Mouse (Mus musculus): ENCODE results near the gene Mis18bp1. TPM values are rescaled to one million over a fixed set of nuclear protein-coding genes. Genes with fewer than 3 reads are reported as not detected.
"Not testable (repeated sequence)": the region's sequence is repeated elsewhere in the genome, so short reads cannot be mapped to it uniquely, and the experiment has no call there.

The Mis18bp1 gene
- polyA plus RNA-seq (2015; fragmentation: Nextera tagmentation; extraction: Ambion mirVana) = 24.6 and 31.7 TPM in 2 replicates

DNA sequence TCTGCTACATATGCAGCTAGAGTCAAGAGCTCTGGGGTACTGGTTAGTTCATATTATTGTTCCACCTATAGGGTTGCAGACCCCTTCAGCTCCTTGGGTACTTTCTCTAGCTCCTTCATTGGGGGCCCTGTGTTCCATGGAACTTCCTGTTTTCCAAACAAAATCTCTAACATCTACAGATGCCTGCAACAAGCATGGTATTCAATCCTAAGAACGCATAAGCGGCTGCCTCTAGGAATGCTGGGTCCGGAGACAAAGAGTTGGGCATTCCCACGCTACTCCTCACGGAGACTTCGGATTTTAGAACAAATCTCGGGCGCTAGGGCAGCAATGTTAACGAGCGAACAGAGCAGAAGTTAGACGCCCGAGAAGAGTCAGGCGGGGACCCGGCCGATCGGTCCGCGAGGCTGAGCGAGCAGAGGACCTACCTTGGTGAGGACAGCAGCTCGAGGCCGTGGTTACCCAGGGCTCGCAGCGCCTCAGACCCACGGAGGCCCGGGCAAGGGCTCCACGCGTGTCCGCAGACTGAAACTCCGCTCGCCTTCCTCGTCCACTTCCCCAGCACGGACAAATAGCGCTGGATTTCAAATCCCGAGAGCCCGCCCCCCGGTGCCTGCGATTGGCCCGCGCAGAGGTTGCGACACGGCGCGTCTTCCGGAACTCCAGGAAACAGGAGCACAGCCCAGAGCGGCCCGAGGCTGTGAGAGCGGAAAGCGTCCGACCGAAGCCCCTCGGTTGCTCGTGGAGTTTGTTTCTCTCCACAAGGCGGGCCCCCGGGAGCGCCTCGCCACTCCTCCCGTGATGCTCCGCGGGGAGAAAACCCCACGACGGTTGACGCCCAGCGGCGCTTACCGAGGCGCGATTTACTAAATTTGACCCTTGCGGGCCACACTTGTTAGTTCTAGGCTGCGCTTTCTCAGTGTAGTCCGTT is at the start of gene Mis18bp1:
Mis18bp1 (minus strand) TSS at position 584 of the 931 bp plus-strand sequence.
- peak; percentile 100 for ATAC-seq
- Histone ChIP-seq H3K27ac (ENCODE audit: low read length) (peak within 1 kb of the TSS; percentile 98), H3K4me3 (replicated peaks; ENCODE audit: low read length) (peak within 1 kb of the TSS; percentile 85), H3K4me2 (ENCODE audit: low read length) (peak within 1 kb of the TSS; percentile 81), H3K9me3 (ENCODE audit: control insufficient read depth, low read length) (no peaks in the 10 kb centered on the region; the same call in 1 of the 2 replicates), H3K27me3 (replicated peaks; ENCODE audit: control insufficient read depth, insufficient read depth, low read length) (no peaks in the 10 kb centered on the region), H3K36me3 (ENCODE audit: control insufficient read depth, insufficient read depth) (no peaks in the 10 kb centered on the region), H3K4me1 (replicated peaks; ENCODE audit: control insufficient read depth, insufficient read depth, low read length) (peaks cover 9% of the 10 kb centered on the region), H3K9ac (replicated peaks; ENCODE audit: low read depth, low read length) (peak within 1 kb of the TSS; percentile 71)
- WGBS = under 1% methylated on average over 70 of the region's 70 CpGs

DNA sequence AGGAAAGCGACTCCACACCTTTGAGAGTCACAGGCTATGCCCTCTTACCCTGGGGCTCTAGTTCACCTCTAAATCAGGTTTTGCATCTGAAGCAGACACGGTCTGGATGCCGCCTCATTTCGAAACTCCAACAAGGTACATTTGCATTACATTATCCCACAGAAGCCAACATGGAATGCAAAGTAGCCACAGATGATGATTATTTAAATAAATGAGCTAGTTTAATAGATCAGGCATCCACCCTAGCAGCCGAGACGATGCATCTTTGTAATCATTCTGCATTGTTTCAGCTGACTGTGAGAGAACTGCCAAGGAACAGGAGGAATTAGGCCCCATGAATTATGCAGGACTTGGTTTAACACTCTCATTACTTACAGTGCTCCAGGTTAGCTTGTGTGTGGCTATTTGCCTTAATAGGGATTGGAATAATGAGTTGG is 44.0 kb upstream of the Mis18bp1 start:
- Histone ChIP-seq H3K4me1 (replicated peaks; ENCODE audit: control insufficient read depth, insufficient read depth, low read length) (peaks cover 8% of the 10 kb centered on the region), H3K4me3 (replicated peaks; ENCODE audit: low read length) (no peak overlapping the region), H3K9me3 (ENCODE audit: control insufficient read depth, low read length) (no peaks in the 10 kb centered on the region), H3K27me3 (replicated peaks; ENCODE audit: control insufficient read depth, insufficient read depth, low read length) (0 out of 2 replicates have a peak, but pooled peaks cover 2% of the 10 kb centered on the region), H3K36me3 (ENCODE audit: control insufficient read depth, insufficient read depth) (no peaks in the 10 kb centered on the region), H3K27ac (ENCODE audit: low read length) (no peak overlapping the region), H3K4me2 (ENCODE audit: low read length) (0 out of 2 replicates have a peak overlapping the region, but pooled peaks have one; percentile 14), H3K9ac (replicated peaks; ENCODE audit: low read depth, low read length) (no peak overlapping the region)
- ATAC-seq = peak; percentile 97
- 10% methylated on average over 6 of the region's 6 CpGs for WGBS

DNA sequence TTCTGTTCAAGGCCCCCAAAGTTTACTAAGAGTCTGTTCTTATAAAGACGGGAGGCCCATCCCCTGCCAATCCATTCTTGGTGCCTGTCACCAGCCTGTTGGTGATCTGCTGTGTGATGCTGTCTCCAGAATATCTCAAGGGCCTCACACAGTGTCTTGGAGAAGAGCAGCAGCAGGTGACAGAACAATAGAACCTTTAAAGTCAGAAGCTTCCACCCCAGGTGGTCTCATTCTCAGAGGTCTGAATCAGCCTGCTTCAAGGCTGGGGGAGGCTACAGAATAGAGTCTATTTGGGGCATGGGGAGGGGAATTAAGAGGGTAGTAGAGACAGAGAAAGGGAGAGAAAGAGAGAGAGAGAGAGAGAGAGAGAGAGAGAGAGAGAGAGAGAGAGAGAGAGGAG is 34.0 kb upstream of the Mis18bp1 start:
- H3K27me3 ChIP-seq (replicated peaks; ENCODE audit: control insufficient read depth, insufficient read depth, low read length) = no peaks in the 10 kb centered on the region
- WGBS = 38% methylated on average over 1 of the region's 1 CpGs
- H3K36me3 ChIP-seq (ENCODE audit: control insufficient read depth, insufficient read depth) = no peaks in the 10 kb centered on the region
- H3K9ac ChIP-seq (replicated peaks; ENCODE audit: low read depth, low read length) = no peak overlapping the region
- no peak overlapping the region for H3K27ac ChIP-seq (ENCODE audit: low read length)
- H3K4me1 ChIP-seq (replicated peaks; ENCODE audit: control insufficient read depth, insufficient read depth, low read length) = no peaks in the 10 kb centered on the region
- no peak for ATAC-seq
- H3K9me3 ChIP-seq (ENCODE audit: control insufficient read depth, low read length) = no peaks in the 10 kb centered on the region
- no peak overlapping the region for H3K4me3 ChIP-seq (replicated peaks; ENCODE audit: low read length)
- H3K4me2 ChIP-seq (ENCODE audit: low read length) = no peak overlapping the region

DNA sequence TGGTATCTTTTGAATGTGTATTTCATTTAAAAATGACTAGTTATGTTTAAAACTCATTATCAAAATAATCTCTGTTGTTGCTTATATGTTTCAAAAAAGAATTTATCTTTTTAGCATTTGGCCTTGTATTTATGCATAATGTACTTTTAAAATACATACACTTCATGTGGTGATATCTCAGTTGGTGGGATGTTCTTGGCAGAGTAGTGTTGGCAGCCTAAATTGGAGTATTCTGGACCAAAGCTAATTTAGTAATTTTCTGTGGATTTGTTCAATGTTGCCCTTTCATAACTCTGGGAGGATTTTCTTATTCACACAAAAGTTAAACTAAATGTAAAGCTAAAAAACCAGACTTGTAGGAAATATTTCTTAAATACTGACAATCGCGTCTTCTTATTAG is 29.4 kb upstream of the Mis18bp1 start:
- Histone ChIP-seq H3K4me3 (replicated peaks; ENCODE audit: low read length) (no peak overlapping the region), H3K4me2 (ENCODE audit: low read length) (no peak overlapping the region), H3K9me3 (ENCODE audit: control insufficient read depth, low read length) (no peaks in the 10 kb centered on the region), H3K27ac (ENCODE audit: low read length) (no peak overlapping the region), H3K4me1 (replicated peaks; ENCODE audit: control insufficient read depth, insufficient read depth, low read length) (no peaks in the 10 kb centered on the region), H3K36me3 (ENCODE audit: control insufficient read depth, insufficient read depth) (no peaks in the 10 kb centered on the region), H3K27me3 (replicated peaks; ENCODE audit: control insufficient read depth, insufficient read depth, low read length) (no peaks in the 10 kb centered on the region), H3K9ac (replicated peaks; ENCODE audit: low read depth, low read length) (no peak overlapping the region)
- WGBS = 99% methylated on average over 2 of the region's 2 CpGs
- no peak for ATAC-seq

DNA sequence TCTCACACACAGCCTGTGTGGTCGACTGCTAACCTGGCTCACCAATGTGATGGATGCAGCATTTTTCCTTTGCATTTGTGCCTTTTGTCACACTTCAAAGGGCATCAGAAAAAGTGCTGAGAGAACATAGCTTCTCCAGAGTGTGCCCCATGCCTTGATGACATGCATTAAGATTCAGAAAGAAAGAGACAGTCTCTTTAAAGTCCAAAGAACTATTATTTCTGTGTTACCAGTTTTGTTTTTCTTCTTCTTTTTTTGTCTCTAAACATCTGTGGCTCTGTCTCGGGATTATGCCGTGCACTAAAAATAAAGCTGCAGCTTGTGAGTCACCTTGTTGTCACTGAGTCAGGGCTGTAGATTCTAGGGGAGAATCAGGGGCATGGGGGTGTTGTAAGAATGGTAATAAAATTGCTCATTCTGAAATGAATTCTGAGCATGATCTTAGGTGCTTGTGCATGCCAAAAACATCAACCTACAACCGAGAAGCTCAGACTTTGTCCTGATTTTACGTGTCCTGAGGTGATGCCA is 21.7 kb upstream of the Mis18bp1 start:
- no peaks in the 10 kb centered on the region for H3K4me1 ChIP-seq (replicated peaks; ENCODE audit: control insufficient read depth, insufficient read depth, low read length)
- H3K4me3 ChIP-seq (replicated peaks; ENCODE audit: low read length) = no peak overlapping the region
- WGBS = 61% methylated on average over 5 of the region's 5 CpGs

DNA sequence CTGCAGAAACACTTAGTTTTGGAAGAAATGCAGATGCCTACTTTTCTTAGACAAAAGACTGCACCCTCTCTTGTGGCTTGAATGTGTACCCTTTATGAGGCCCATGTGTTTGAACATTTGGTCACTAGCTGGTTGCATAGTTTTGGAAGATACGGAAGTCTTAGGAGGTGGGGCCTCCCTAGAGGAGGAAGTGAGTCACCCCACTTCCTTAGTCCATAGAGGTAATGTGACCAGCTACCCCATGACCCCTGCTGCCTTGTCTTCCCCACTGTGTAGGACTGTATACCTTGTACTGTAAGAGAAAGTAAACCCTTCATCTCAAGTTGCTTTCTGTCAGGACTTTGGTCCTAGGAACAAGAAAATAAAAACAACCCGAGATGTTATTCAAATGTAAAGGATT is 16.8 kb upstream of the Mis18bp1 start:
- ATAC-seq = no peak
- H3K27ac ChIP-seq (ENCODE audit: low read length) = no peak overlapping the region
- 80% methylated on average over 2 of the region's 2 CpGs for WGBS
- H3K4me3 ChIP-seq (replicated peaks; ENCODE audit: low read length) = no peak overlapping the region
- no peaks in the 10 kb centered on the region for H3K4me1 ChIP-seq (replicated peaks; ENCODE audit: control insufficient read depth, insufficient read depth, low read length)
- no peaks in the 10 kb centered on the region for H3K9me3 ChIP-seq (ENCODE audit: control insufficient read depth, low read length)
- no peak overlapping the region for H3K4me2 ChIP-seq (ENCODE audit: low read length)
- no peaks in the 10 kb centered on the region for H3K36me3 ChIP-seq (ENCODE audit: control insufficient read depth, insufficient read depth)
- no peak overlapping the region for H3K9ac ChIP-seq (replicated peaks; ENCODE audit: low read depth, low read length)
- H3K27me3 ChIP-seq (replicated peaks; ENCODE audit: control insufficient read depth, insufficient read depth, low read length) = no peaks in the 10 kb centered on the region

More for the DNA sequence above, 21.7 kb upstream of the Mis18bp1 start:
- H3K36me3 ChIP-seq (ENCODE audit: control insufficient read depth, insufficient read depth) = no peaks in the 10 kb centered on the region
- H3K4me2 ChIP-seq (ENCODE audit: low read length) = no peak overlapping the region
- H3K27me3 ChIP-seq (replicated peaks; ENCODE audit: control insufficient read depth, insufficient read depth, low read length) = no peaks in the 10 kb centered on the region
- no peak for ATAC-seq
- H3K9ac ChIP-seq (replicated peaks; ENCODE audit: low read depth, low read length) = no peak overlapping the region
- no peaks in the 10 kb centered on the region for H3K9me3 ChIP-seq (ENCODE audit: control insufficient read depth, low read length)
- no peak overlapping the region for H3K27ac ChIP-seq (ENCODE audit: low read length)

DNA sequence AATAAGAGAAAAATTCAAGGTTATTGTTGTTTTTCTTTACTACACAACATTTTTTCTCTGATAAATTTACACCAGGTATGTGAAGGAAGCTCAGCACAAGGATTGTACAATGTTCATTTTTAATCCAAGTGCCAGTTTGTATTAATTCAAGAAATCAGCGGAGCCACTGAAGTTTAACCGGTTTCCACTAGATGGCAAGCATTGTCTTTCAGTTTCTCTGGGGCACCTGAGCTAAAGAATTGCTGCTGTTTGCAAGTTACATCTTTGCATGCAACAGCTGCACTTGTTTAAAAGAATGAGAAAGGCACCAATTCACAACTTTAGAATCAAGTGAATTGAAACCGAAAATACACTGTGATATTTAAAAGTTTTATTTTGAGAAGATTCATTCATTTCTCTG is 15.0 kb upstream of the Mis18bp1 start:
- no peaks in the 10 kb centered on the region for H3K9me3 ChIP-seq (ENCODE audit: control insufficient read depth, low read length)
- no peak overlapping the region for H3K4me2 ChIP-seq (ENCODE audit: low read length)
- H3K4me3 ChIP-seq (replicated peaks; ENCODE audit: low read length) = no peak overlapping the region
- H3K9ac ChIP-seq (replicated peaks; ENCODE audit: low read depth, low read length) = no peak overlapping the region
- H3K4me1 ChIP-seq (replicated peaks; ENCODE audit: control insufficient read depth, insufficient read depth, low read length) = no peaks in the 10 kb centered on the region
- WGBS = 55% methylated on average over 3 of the region's 3 CpGs
- H3K27me3 ChIP-seq (replicated peaks; ENCODE audit: control insufficient read depth, insufficient read depth, low read length) = no peaks in the 10 kb centered on the region
- H3K27ac ChIP-seq (ENCODE audit: low read length) = no peak overlapping the region
- H3K36me3 ChIP-seq (ENCODE audit: control insufficient read depth, insufficient read depth) = no peaks in the 10 kb centered on the region
- no peak for ATAC-seq

DNA sequence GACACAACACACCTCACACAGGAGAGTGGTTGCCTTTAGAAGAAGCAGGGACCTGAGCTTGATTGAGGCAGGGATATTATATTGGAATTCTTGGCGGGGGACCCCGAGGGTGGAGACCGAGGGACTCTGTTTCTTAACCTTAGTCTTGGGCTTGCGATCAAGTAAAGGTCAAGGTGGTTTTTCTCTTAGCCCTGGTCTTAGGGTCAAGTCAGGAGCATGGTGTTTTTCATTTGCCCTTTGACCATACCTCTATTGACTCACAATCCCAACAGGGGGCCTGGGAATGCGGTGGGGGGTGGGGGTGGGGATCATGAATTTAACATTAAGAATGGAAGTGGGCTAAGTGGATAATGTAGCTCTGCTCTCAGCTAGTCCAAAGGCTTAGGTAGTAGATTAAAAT is 1.3 kb upstream of the Mis18bp1 start:
- WGBS = 92% methylated on average over 5 of the region's 5 CpGs
- no peaks in the 10 kb centered on the region for H3K27me3 ChIP-seq (replicated peaks; ENCODE audit: control insufficient read depth, insufficient read depth, low read length)
- H3K4me2 ChIP-seq (ENCODE audit: low read length) = no peak overlapping the region
- H3K27ac ChIP-seq (ENCODE audit: low read length) = no peak overlapping the region
- ATAC-seq = no peak
- no peaks in the 10 kb centered on the region for H3K9me3 ChIP-seq (ENCODE audit: control insufficient read depth, low read length)
- H3K4me3 ChIP-seq (replicated peaks; ENCODE audit: low read length) = no peak overlapping the region
- no peak overlapping the region for H3K9ac ChIP-seq (replicated peaks; ENCODE audit: low read depth, low read length)
- H3K36me3 ChIP-seq (ENCODE audit: control insufficient read depth, insufficient read depth) = no peaks in the 10 kb centered on the region
- H3K4me1 ChIP-seq (replicated peaks; ENCODE audit: control insufficient read depth, insufficient read depth, low read length) = peaks cover 9% of the 10 kb centered on the region

DNA sequence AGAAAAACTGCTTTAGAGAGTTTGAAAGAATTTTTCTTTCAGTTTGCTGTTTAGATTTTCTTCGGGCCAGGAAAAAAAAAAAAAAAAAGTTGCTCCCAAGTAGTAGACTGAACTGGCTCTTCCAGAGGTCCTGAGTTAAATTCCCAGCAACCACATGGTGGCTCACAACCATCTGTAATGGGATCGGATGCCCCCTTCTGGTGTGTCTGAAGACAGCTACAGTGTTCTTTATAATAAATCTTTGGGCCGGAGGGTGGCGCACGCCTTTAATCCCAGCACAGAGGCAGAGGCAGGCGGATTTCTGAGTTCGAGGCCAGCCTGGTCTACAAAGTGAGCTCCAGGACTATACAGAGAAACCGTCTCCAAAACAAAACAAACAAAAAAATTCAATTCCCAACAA is 555 bp upstream of the Mis18bp1 start:
- H3K27me3 ChIP-seq (replicated peaks; ENCODE audit: control insufficient read depth, insufficient read depth, low read length); H3K9me3 ChIP-seq (ENCODE audit: control insufficient read depth, low read length); H3K36me3 ChIP-seq (ENCODE audit: control insufficient read depth, insufficient read depth); H3K4me1 ChIP-seq (replicated peaks; ENCODE audit: control insufficient read depth, insufficient read depth, low read length): not testable (repeated sequence)
- WGBS = 30% methylated on average over 8 of the region's 8 CpGs
- ATAC-seq = peak; percentile 41
- Histone ChIP-seq H3K27ac (ENCODE audit: low read length) (peak overlapping the region; percentile 98), H3K4me3 (replicated peaks; ENCODE audit: low read length) (peak overlapping the region; percentile 85), H3K4me2 (ENCODE audit: low read length) (peak overlapping the region; percentile 48), H3K9ac (replicated peaks; ENCODE audit: low read depth, low read length) (peak overlapping the region; percentile 71; the same call in 1 of the 2 replicates)
